Mouse (Mus musculus) lung, embryonic 16.5 days (tissue): Measurements from ENCODE around the gene Pomp. TPM values are rescaled to one million over a fixed set of nuclear protein-coding genes. Genes with fewer than 3 reads are reported as not detected.

ENCODE experiments used
- ATAC-seq: fragments of 200-750 bp; cut with Nextera tagmentation; 2 replicates; pipeline ENCODE4 v1.8.0; 2017; ENCODE audit warnings: low read depth, mild to moderate bottlenecking, moderate library complexity
- H3K27ac ChIP-seq: fragments of 300-500 bp; sonication (generic); 2 replicates; pipeline ENCODE4 v1.5.1; 2014; ENCODE audit warnings: mild to moderate bottlenecking, control low read depth, low read length
- H3K27me3 ChIP-seq: fragments of 300-500 bp; sonication (generic); 2 replicates; pipeline ENCODE4 v1.6.1; 2014; ENCODE audit warnings: low read depth, low read length, mixed read lengths; ENCODE audit not compliant: control insufficient read depth, insufficient read depth
- H3K36me3 ChIP-seq: fragments of 300-500 bp; sonication (generic); 2 replicates; pipeline ENCODE4 v1.6.1; 2014; ENCODE audit warnings: low read length; ENCODE audit not compliant: control insufficient read depth, insufficient read depth
- H3K4me1 ChIP-seq: fragments of 300-500 bp; sonication (generic); replicated peaks from 2 replicates; pipeline ENCODE4 v1.6.1; 2014; ENCODE audit warnings: low read length, mixed read lengths; ENCODE audit not compliant: control insufficient read depth, insufficient read depth
- H3K4me2 ChIP-seq: fragments of 300-500 bp; sonication (generic); 2 replicates; pipeline ENCODE4 v1.6.1; 2014; ENCODE audit warnings: low read depth, low read length, control low read depth
- H3K4me3 ChIP-seq: fragments of 300-500 bp; sonication (generic); 2 replicates; pipeline ENCODE4 v1.5.1; 2014; ENCODE audit warnings: mild to moderate bottlenecking, low read length, control low read depth
- H3K9ac ChIP-seq: fragments of 300-500 bp; sonication (generic); 2 replicates; pipeline ENCODE4 v1.6.1; 2014; ENCODE audit warnings: low read length, control low read depth
- H3K9me3 ChIP-seq: fragments of 300-500 bp; sonication (generic); 2 replicates; pipeline ENCODE4 v1.6.1; 2016; ENCODE audit warnings: low read length; ENCODE audit not compliant: control insufficient read depth
- WGBS: fragments of 180-500 bp; shearing (Covaris S2); extraction: QIAGEN DNeasy Blood & Tissue Kit; methylation state at CpG from one replicate; pipeline ENCODE4 v1.1.7; 2014; 5-methylcytosine and 5-hydroxymethylcytosine counted together
- polyA plus RNA-seq: library from polyadenylated mRNA; unstranded; fragments of >200 nt; fragmentation: Nextera tagmentation; extraction: Ambion mirVana; gene quantifications from 2 replicates; pipeline ENCODE4 v1.2.1, GENCODE M21; 2015

The Pomp gene
- 464 and 486 TPM in 2 replicates for polyA plus RNA-seq

DNA sequence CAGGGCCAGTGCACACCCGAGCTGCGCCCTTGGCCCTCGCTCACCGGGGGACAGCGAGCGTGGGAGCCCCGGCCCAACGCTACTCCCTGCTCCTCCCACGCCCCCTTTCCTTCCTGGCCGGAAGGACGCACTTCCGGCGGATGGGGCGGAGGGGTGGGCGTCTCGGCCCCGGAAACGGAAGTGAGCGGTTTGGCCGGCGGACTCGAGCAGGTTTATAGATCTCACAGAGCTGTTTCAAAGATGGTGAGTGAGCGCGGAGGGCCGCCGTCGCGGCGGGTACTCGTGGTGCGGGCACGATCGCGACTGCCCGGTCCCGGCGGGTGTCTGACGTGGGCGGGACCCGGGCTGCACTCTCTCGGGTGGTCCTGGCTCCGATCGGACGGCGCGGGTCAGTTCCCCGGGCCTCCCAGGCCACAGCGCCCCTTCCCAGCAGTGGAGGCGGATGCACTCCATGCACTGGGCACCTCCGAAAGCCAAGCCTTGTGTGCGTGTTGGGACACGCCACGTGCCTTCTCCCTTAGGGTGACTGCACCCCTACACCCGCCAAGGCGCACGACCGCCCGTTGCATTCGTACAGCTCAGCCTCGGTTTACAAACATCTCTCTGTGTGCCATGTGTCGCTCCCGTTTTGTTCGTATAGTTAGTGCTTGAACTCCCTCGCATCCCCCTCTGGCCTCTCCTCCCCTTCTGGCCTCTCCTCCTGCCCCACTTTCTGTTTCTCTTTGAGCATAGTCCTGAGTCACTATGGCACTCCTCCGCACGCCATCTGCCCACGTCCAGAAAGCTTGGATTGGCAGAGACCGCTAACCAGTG is at the start of gene Pomp:
TSS of gene Pomp (plus strand) at position 13 of the 813 bp plus-strand sequence.
- peak within 1 kb of the TSS; percentile 95 for H3K4me3 ChIP-seq
- H3K4me1 ChIP-seq = peaks cover 9% of the 10 kb centered on the region
- peak; percentile 96 for ATAC-seq
- H3K27ac ChIP-seq = peak within 1 kb of the TSS; percentile 85
- H3K9me3 ChIP-seq = no peaks in the 10 kb centered on the region
- H3K27me3 ChIP-seq = no peaks in the 10 kb centered on the region
- H3K9ac ChIP-seq = peak within 1 kb of the TSS; percentile 91
- peaks cover 16% of the 10 kb centered on the region for H3K36me3 ChIP-seq
- H3K4me2 ChIP-seq = peak within 1 kb of the TSS; percentile 87
- WGBS = 0% methylated on average over 68 of the region's 68 CpGs

DNA sequence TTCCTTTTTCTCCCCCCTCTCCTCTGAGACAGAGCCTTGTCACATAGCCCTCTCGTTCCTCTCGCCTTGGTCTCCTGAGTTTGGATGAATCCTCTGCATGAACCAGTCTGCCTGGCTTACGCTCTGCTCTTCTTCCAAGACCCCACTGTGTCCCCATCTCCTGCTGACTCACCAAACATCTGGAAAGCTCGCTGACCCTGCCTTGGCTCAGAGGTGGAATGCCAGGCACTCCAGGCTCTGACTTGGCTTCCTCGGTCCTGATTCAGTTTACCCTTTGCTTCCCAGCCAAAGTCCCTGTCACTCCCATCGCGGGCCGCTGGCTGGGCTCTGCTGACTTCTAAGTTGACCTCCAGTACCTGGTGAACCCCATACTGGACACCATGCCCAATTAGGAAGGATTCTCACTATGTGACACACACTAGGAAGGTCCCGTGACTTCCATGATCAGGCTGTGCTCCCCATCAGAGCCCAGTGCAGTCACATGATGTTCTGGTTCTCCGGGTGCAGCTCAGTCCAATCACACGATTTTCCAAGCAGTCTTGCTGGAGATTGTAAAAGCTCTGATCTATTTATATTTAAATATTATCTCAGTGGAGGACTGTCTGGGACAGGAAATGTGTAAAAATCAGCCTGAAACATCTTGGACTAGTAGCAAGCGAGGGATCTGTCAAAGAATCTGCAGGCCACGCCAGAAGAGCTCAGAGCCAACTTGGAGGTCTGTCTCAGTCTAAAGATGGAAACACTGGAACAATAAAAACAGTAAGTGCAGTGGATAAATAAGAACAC is 47.8 kb upstream of the Pomp start:
- no peak overlapping the region for H3K9ac ChIP-seq
- H3K27ac ChIP-seq = no peak overlapping the region
- H3K9me3 ChIP-seq = peaks cover 4% of the 10 kb centered on the region; the same call in 1 of the 2 replicates
- WGBS = 65% methylated on average over 13 of the region's 13 CpGs
- H3K4me3 ChIP-seq = no peak overlapping the region
- no peaks in the 10 kb centered on the region for H3K36me3 ChIP-seq
- 0 out of 2 replicates have a peak, but pooled peaks have one; percentile 15 for ATAC-seq
- H3K4me1 ChIP-seq = no peaks in the 10 kb centered on the region
- H3K4me2 ChIP-seq = no peak overlapping the region
- H3K27me3 ChIP-seq = no peaks in the 10 kb centered on the region

DNA sequence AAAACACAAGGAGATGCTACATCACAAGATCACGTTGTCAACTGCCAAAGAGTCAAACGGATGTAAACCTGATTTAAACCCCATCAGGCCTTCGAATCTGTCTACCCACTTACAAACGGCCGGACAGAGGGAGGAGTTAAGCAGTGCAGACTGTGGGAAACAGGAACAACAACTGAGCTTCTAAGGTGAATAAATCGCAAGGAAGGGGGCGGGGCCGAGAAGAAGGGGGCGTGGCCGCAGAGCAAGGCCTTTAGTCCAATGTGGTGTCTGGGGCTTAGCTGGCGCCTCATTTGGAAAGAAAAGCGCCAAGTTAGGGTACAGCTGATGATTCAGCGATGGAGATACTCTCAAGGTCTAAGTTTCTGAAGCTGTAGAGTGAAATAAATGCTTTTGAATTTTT is 45.3 kb upstream of the Pomp start:
- Histone ChIP-seq H3K4me1 (no peaks in the 10 kb centered on the region), H3K36me3 (no peaks in the 10 kb centered on the region), H3K27ac (no peak overlapping the region), H3K9ac (no peak overlapping the region), H3K4me2 (no peak overlapping the region), H3K4me3 (no peak overlapping the region), H3K9me3 (peaks cover 10% of the 10 kb centered on the region), H3K27me3 (no peaks in the 10 kb centered on the region)
- WGBS = 72% methylated on average over 13 of the region's 13 CpGs
- ATAC-seq = no peak

DNA sequence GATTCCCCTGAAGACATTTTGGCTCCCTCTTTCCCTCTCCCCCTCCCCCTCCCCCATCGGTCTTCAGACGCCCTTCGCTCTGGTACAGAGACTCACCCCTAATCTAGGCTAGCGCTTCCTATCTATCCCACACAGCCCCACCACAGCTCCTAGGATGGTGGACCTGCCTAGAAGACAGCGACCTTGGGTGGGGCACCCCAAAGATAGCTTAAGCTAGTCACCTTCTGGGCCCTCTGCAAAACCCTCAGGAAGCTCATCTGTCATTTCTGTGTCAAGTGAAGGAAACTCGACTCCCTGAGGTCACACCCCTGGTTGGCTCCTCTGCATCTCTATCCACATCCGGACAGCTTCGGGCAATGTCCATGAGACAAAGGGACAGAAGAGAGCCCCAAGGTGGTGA is 44.7 kb upstream of the Pomp start:
- H3K4me2 ChIP-seq = no peak overlapping the region
- H3K36me3 ChIP-seq = no peaks in the 10 kb centered on the region
- no peak overlapping the region for H3K9ac ChIP-seq
- peaks cover 10% of the 10 kb centered on the region for H3K9me3 ChIP-seq
- H3K4me3 ChIP-seq = no peak overlapping the region
- no peaks in the 10 kb centered on the region for H3K4me1 ChIP-seq
- no peaks in the 10 kb centered on the region for H3K27me3 ChIP-seq
- no peak for ATAC-seq
- 68% methylated on average over 8 of the region's 8 CpGs for WGBS
- H3K27ac ChIP-seq = no peak overlapping the region

DNA sequence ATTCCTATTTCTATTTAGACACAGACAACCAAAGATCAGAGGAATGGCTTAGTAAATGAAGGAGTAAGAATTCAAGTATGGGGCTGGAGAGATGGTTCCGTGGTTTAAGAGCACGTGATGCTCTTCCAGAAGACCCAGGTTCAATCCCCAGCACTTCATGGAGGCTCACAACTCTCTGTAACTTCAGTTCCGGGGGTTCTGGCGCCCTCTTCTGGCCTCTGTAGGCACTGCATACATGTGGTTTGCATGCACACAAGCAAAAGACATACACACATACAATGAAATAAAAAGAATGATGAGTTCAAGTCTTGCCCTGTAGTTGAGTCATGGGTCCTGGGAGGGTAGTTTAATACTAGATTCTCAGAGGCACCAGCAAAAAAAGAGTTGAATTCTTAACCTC is 43.8 kb upstream of the Pomp start:
- no peak overlapping the region for H3K27ac ChIP-seq
- ATAC-seq = no peak
- peaks cover 10% of the 10 kb centered on the region for H3K9me3 ChIP-seq
- no peaks in the 10 kb centered on the region for H3K4me1 ChIP-seq
- no peaks in the 10 kb centered on the region for H3K27me3 ChIP-seq
- H3K4me3 ChIP-seq = no peak overlapping the region
- no peak overlapping the region for H3K4me2 ChIP-seq
- H3K9ac ChIP-seq = no peak overlapping the region
- H3K36me3 ChIP-seq = no peaks in the 10 kb centered on the region
- WGBS = 60% methylated on average over 4 of the region's 4 CpGs

DNA sequence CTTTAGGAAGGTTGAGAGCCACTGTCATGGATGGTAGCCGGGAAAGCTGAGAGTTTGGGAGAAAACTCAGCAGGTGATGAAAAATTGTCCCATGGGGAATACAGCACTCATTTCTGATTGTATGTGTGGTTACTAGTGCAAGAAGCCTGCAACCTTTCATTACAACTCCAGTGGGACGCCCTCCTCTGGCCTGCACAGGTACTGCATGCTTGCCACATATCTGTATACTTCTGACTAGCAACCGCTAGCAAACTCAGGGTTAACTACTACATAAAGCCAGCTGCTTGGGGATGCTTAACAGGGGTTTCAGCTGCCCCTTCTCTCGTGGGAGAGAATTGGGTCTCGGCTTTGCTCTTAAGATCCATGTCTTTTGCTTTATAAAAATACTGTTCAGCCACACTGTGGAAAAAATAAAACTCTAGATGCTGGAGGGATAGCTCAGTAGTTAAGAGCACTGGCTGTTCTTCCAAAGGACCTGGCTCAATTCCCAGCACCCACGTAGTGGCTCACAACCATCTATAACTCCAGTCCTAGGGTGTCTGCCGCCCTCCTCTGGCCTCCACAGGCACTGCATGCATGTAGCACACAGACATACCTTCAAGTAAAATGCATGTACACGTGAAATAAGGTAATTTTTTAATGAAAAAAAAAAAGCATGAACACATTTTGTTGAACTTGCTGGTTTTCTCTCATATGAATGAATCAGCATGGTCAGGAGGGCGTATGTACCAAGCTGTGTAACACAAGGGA is 42.3 kb upstream of the Pomp start:
- H3K36me3 ChIP-seq = no peaks in the 10 kb centered on the region
- H3K4me3 ChIP-seq = no peak overlapping the region
- 86% methylated on average over 9 of the region's 9 CpGs for WGBS
- no peaks in the 10 kb centered on the region for H3K4me1 ChIP-seq
- no peak for ATAC-seq
- H3K27ac ChIP-seq = no peak overlapping the region
- no peak overlapping the region for H3K4me2 ChIP-seq
- H3K9ac ChIP-seq = no peak overlapping the region
- H3K9me3 ChIP-seq = peaks cover 10% of the 10 kb centered on the region
- no peaks in the 10 kb centered on the region for H3K27me3 ChIP-seq

DNA sequence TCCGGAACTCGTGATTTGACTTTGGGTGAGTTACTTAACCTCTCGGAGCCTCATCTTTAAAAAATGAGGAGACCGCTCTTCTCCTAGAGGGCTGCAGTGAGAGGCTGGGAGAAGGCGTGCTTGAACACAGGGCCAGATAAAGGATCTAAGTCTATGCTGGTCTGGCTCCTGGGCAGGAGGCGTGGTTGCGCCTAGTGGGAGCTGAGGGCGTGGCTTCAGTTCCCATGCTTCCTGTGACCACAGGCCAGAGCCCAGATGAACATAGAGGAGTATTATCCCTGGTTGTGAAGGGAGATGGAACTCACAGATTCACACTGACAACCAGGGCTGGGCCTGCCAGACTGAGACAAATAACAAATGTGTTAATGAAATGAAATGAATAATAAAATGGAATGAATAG is 41.4 kb upstream of the Pomp start:
- Histone ChIP-seq H3K4me3 (no peak overlapping the region), H3K4me2 (no peak overlapping the region), H3K4me1 (no peaks in the 10 kb centered on the region), H3K27me3 (no peaks in the 10 kb centered on the region), H3K36me3 (no peaks in the 10 kb centered on the region), H3K27ac (no peak overlapping the region), H3K9me3 (peaks cover 10% of the 10 kb centered on the region), H3K9ac (no peak overlapping the region)
- WGBS = 90% methylated on average over 8 of the region's 8 CpGs
- ATAC-seq = no peak

DNA sequence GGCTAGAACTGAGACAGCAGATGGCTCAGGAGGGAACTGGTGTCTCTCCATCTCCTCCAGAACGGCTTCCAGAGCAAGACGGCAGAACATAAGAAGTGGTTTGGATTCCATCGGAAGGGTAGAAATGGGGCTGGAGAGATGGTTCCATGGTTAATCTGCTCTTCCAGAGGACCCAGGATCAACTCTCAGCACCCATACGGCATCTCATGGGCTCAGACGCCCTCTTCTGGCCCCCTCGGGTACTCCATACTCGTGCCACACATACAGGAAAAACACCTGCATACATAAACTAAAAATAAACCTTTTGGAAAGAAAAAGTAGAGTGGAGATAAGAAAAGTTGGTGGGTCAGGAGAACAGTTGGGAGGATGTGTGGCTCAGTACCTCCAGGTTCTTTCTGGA is 40.4 kb upstream of the Pomp start:
- no peak overlapping the region for H3K27ac ChIP-seq

More for the DNA sequence above, 40.4 kb upstream of the Pomp start:
- Histone ChIP-seq H3K4me1 (no peaks in the 10 kb centered on the region), H3K9me3 (peaks cover 10% of the 10 kb centered on the region), H3K36me3 (no peaks in the 10 kb centered on the region), H3K4me3 (no peak overlapping the region), H3K9ac (no peak overlapping the region), H3K27me3 (no peaks in the 10 kb centered on the region), H3K4me2 (no peak overlapping the region)
- 81% methylated on average over 7 of the region's 7 CpGs for WGBS
- no peak for ATAC-seq
